Mouse (Mus musculus) embryonic fibroblast, embryonic 13.5 days (primary cell): Measurements from ENCODE around the gene Zmym4. TPM values are rescaled to one million over a fixed set of nuclear protein-coding genes. Genes with fewer than 3 reads are reported as not detected.
"Not testable (repeated sequence)": the region's sequence is repeated elsewhere in the genome, so short reads cannot be mapped to it uniquely, and the experiment has no call there.

Experiments
- H3K27ac ChIP-seq: 2 replicates; pipeline ENCODE4 v1.5.1; 2012; ENCODE audit warnings: low read length, control low read depth, inconsistent platforms; ENCODE audit not compliant: insufficient read depth
- H3K4me1 ChIP-seq: 2 replicates; pipeline ENCODE4 v1.6.1; 2011; ENCODE audit warnings: low read length; ENCODE audit not compliant: control insufficient read depth, insufficient read depth
- H3K4me3 ChIP-seq: 2 replicates; pipeline ENCODE4 v1.5.1; 2011; ENCODE audit warnings: mild to moderate bottlenecking, control low read depth, low read length; ENCODE audit not compliant: insufficient read depth
- CTCF ChIP-seq: IDR thresholded peaks from 2 replicates; pipeline ENCODE4 v1.5.1; 2011; ENCODE audit warnings: mild to moderate bottlenecking, control low read depth, low read length, moderate library complexity, borderline replicate concordance; ENCODE audit not compliant: insufficient read depth
- POLR2A ChIP-seq: IDR thresholded peaks from 2 replicates; pipeline ENCODE4 v1.6.1; 2011; ENCODE audit warnings: low read depth, mild to moderate bottlenecking, control low read depth, low read length, moderate library complexity
- polyA plus RNA-seq: library from polyadenylated mRNA; stranded (reverse); fragments of >200 nt; gene quantifications from 2 replicates; pipeline ENCODE4 v1.2.4, GENCODE M21; 2011; ENCODE audit warnings: low read depth; ENCODE audit not compliant: missing spikeins, insufficient read length

Gene Zmym4
- 53.3 and 59.7 TPM in 2 replicates for polyA plus RNA-seq

- no peaks in the 10 kb centered on the region for H3K4me1 ChIP-seq
- peak within 1 kb of the TSS; percentile 100 for H3K4me3 ChIP-seq
- peak within 1 kb of the TSS; percentile 68 for H3K27ac ChIP-seq
- TF ChIP-seq POLR2A (peak; percentile 80), CTCF (no peak)
These were observed at the start of gene Zmym4 for GRCm38 (mm10) chr4:126967864-126968821. TSS of gene Zmym4 (minus strand) at chr4:126968135.

GRCm38 (mm10) chr4:127016366-127016765 lies 48.4 kb upstream of the Zmym4 start:
- no peak overlapping the region for H3K4me3 ChIP-seq
- H3K4me1 ChIP-seq: no peaks in the 10 kb centered on the region
- TF ChIP-seq CTCF (no peak), POLR2A (no peak)
- no peak overlapping the region for H3K27ac ChIP-seq

GRCm38 (mm10) chr4:127015294-127015993 lies 47.5 kb upstream of the Zmym4 start:
- not testable (repeated sequence) for H3K4me1 ChIP-seq, H3K4me3 ChIP-seq, H3K27ac ChIP-seq
- peak; percentile 76; the same call in 1 of the 2 replicates for TF ChIP-seq CTCF

- H3K4me1 ChIP-seq: no peaks in the 10 kb centered on the region
- H3K27ac ChIP-seq: no peak overlapping the region
- no peak for TF ChIP-seq POLR2A
- no peak for TF ChIP-seq CTCF
- H3K4me3 ChIP-seq: 0 out of 2 replicates have a peak overlapping the region, but pooled peaks have one; percentile 3
These were observed 37.4 kb upstream of the Zmym4 start for GRCm38 (mm10) chr4:127005113-127005936.

DNA sequence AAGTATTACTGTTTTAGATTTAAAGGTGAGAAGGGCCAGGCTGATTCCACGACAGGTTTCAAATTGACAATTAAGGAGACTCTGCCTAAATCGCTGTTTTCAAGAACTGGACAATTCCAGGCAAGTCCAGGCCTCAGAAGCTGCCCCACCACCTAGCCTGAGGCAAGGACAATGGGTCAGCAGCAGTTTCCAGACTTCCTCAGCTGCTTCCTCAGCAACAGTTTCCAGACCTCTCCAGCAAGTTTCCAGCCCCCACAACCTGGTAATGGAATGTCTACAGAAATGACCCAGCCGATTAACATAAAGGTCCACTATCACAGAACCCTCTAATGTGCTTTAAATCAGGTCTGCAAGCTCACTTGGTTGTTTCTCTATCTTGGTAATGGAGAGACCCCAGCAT lies 36.4 kb upstream of the Zmym4 start:
- Histone ChIP-seq H3K4me3 (no peak overlapping the region), H3K27ac (no peak overlapping the region), H3K4me1 (no peaks in the 10 kb centered on the region)
- TF ChIP-seq CTCF (no peak), POLR2A (no peak)

GRCm38 (mm10) chr4:127000601-127001105 lies 32.7 kb upstream of the Zmym4 start:
- H3K4me3 ChIP-seq: no peak overlapping the region
- TF ChIP-seq POLR2A (no peak), CTCF (no peak)

DNA sequence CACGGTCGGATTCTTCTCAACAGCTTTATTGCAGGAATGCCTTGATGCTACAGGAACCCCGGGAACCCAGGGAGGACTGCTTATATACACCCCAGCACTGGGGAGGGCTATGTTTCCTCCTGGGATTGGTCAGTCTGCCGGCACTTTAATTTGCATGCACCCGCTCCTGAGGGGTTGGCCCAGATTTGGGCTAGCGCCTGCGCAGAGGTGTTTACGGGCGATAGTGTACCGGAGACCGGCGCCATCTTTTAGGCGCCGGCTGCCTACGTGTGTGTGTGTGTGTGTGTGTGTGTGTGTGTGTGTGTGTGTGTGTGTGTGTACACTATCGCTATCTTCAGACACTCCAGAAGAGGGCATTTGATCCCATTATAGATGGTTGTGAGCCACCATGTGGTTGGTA lies 31.4 kb upstream of the Zmym4 start:
- not testable (repeated sequence) for H3K4me3 ChIP-seq, H3K27ac ChIP-seq

More at GRCm38 (mm10) chr4:127000601-127001105, 32.7 kb upstream of the Zmym4 start:
- no peaks in the 10 kb centered on the region for H3K4me1 ChIP-seq
- no peak overlapping the region for H3K27ac ChIP-seq

DNA sequence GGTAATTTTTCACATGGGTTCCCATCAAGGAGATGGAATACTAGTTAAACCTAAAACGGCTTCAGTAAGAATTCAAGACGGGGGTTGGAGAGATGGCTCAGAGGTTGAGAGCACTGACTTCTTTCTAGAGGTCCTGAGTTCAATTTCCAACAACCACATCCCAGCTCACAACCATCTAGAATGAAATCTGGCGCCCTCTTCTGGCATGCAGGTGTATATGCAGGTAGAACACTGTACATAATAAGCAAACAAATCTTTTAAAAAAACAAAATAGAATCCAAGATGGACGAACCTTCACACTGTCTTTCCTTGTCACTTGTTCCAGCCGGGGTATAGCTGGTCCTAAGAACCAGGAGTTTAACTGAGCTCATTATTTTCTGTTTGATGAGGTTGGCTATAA lies 24.4 kb upstream of the Zmym4 start:
- no peak for TF ChIP-seq POLR2A
- TF ChIP-seq CTCF: no peak
- Histone ChIP-seq H3K4me1 (no peaks in the 10 kb centered on the region), H3K4me3 (no peak overlapping the region), H3K27ac (no peak overlapping the region)

More for the DNA sequence above, 31.4 kb upstream of the Zmym4 start:
- H3K4me1 ChIP-seq: not testable (repeated sequence)

GRCm38 (mm10) chr4:126990553-126990952 lies 22.6 kb upstream of the Zmym4 start:
- H3K4me3 ChIP-seq: no peak overlapping the region
- H3K27ac ChIP-seq: no peak overlapping the region

More at GRCm38 (mm10) chr4:126990553-126990952, 22.6 kb upstream of the Zmym4 start:
- H3K4me1 ChIP-seq: no peaks in the 10 kb centered on the region
- no peak for TF ChIP-seq CTCF
- no peak for TF ChIP-seq POLR2A
